Mouse (Mus musculus) neural tube, embryonic 12.5 days (tissue): Measurements from ENCODE around the gene Xpnpep3. TPM values are rescaled to one million over a fixed set of nuclear protein-coding genes. Genes with fewer than 3 reads are reported as not detected.

ENCODE experiments used
- ATAC-seq: fragments of 200-750 bp; cut with Nextera tagmentation; 2 replicates; pipeline ENCODE4 v1.8.0; 2017; ENCODE audit warnings: low read depth, mild to moderate bottlenecking, moderate TSS enrichment, moderate library complexity; ENCODE audit not compliant: low FRiP score
- H3K27ac ChIP-seq: fragments of 300-500 bp; sonication (generic); 2 replicates; pipeline ENCODE4 v1.5.1; 2016
- H3K27me3 ChIP-seq: fragments of 300-500 bp; sonication (generic); replicated peaks from 2 replicates; pipeline ENCODE4 v1.6.1; 2016; ENCODE audit warnings: mild to moderate bottlenecking
- H3K36me3 ChIP-seq: fragments of 300-500 bp; sonication (generic); 2 replicates; pipeline ENCODE4 v1.6.1; 2016; ENCODE audit warnings: mild to moderate bottlenecking
- H3K4me1 ChIP-seq: fragments of 300-500 bp; sonication (generic); 2 replicates; pipeline ENCODE4 v1.6.1; 2016
- H3K4me2 ChIP-seq: fragments of 300-500 bp; sonication (generic); replicated peaks from 2 replicates; pipeline ENCODE4 v1.6.1; 2016; ENCODE audit warnings: mild to moderate bottlenecking
- H3K4me3 ChIP-seq: fragments of 300-500 bp; sonication (generic); 2 replicates; pipeline ENCODE4 v1.5.1; 2016
- H3K9ac ChIP-seq: fragments of 300-500 bp; sonication (generic); 2 replicates; pipeline ENCODE4 v1.6.1; 2016; ENCODE audit warnings: mild to moderate bottlenecking
- H3K9me3 ChIP-seq: fragments of 300-500 bp; sonication (generic); 2 replicates; pipeline ENCODE4 v1.6.1; 2016; ENCODE audit warnings: mild to moderate bottlenecking
- WGBS: fragments of 180-500 bp; shearing (Covaris S2); methylation state at CpG from one replicate; pipeline ENCODE4 v1.1.7; 2016; 5-methylcytosine and 5-hydroxymethylcytosine counted together
- polyA plus RNA-seq: library from polyadenylated mRNA; unstranded; fragments of >200 nt; fragmentation: Nextera tagmentation; extraction: Ambion mirVana; gene quantifications from 2 replicates; pipeline ENCODE4 v1.2.1, GENCODE M21; 2016

The Xpnpep3 gene
- polyA plus RNA-seq, 1 experiment from 2014 or later: 9.7 TPM

DNA sequence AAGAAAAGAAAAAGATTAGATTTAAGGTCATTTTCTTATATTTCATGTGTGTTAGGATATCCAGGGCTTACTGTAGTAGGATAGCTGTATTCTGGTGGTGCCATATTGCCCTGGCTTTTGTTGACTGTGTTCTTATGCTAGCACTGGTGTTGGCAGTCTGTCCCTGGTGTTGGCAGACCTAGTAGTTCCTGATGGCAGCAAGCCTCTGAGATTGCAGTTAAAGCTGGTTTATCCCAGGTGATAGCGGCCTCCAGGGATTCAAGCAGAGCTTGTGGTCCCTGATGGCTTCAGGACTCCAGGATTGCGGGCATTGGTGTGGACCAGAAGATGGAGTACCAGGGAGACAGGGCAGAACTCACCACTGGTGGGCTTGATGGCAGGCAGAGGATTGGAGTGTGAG lies 103.5 kb downstream of the Xpnpep3 start:
- Histone ChIP-seq H3K4me3 (no peak overlapping the region), H3K36me3 (no peaks in the 10 kb centered on the region), H3K27ac (no peak overlapping the region), H3K4me1 (no peaks in the 10 kb centered on the region), H3K4me2 (no peak overlapping the region), H3K9ac (no peak overlapping the region), H3K27me3 (no peaks in the 10 kb centered on the region), H3K9me3 (no peaks in the 10 kb centered on the region)
- 93% methylated on average over 2 of the region's 2 CpGs for WGBS
- ATAC-seq: no peak

DNA sequence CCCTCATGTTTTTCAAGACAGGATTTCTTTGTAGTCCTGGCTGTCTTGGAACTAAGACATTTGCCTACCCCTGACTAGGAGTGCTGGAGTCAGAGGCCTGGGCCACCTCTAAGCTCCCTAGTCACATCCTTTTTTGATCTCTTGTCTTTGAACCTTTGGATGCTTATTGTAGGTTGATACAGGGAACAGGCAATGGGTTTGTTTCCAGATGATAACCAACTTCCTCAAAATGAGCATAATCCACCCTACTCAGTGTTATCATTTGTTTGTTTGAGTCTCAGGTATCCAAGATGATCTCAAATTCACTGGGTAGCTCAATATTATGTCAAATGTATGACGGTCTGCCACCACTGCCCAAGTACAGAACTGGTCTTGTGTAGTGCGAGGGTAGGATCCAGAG lies 104.1 kb downstream of the Xpnpep3 start:
- 98% methylated on average over 2 of the region's 2 CpGs for WGBS
- no peak for ATAC-seq
- H3K9me3 ChIP-seq: no peaks in the 10 kb centered on the region

More for the DNA sequence above, 104.1 kb downstream of the Xpnpep3 start:
- Histone ChIP-seq H3K4me1 (no peaks in the 10 kb centered on the region), H3K36me3 (no peaks in the 10 kb centered on the region), H3K4me3 (no peak overlapping the region), H3K27ac (no peak overlapping the region), H3K9ac (no peak overlapping the region), H3K4me2 (no peak overlapping the region), H3K27me3 (no peaks in the 10 kb centered on the region)

Other genes with a start within 250 kb of the Xpnpep3 start
- gene Mrtfa, start 209.4 kb upstream of the Xpnpep3 start, polyA plus RNA-seq: 26.4 and 30.2 TPM in 2 replicates
- gene Mchr1, start 164.6 kb upstream of the Xpnpep3 start, polyA plus RNA-seq: 1.1 and 1.3 TPM in 2 replicates
- 112 and 119 TPM in 2 replicates for gene Slc25a17, start 39.3 kb upstream of the Xpnpep3 start, polyA plus RNA-seq
- 190 and 196 TPM in 2 replicates for gene St13, start 61 bp upstream of the Xpnpep3 start, polyA plus RNA-seq
- gene Dnajb7, start 8.2 kb downstream of the Xpnpep3 start, polyA plus RNA-seq: 1.9 and 2.0 TPM in 2 replicates
- 477 and 510 TPM in 2 replicates for gene Rbx1, start 66.2 kb downstream of the Xpnpep3 start, polyA plus RNA-seq
- gene Ep300, start 185.2 kb downstream of the Xpnpep3 start, polyA plus RNA-seq: 23.8 and 30.7 TPM in 2 replicates